Mouse (Mus musculus) liver, embryonic 14.5 days (tissue): Measurements from ENCODE around the gene Cox19.

Experiments
- CTCF ChIP-seq: IDR thresholded peaks from 2 replicates; pipeline ENCODE4 v1.5.1; 2016; ENCODE audit warnings: antibody characterized with exemption, low read depth, control low read depth
- EP300 ChIP-seq: IDR thresholded peaks from 2 replicates; pipeline ENCODE4 v1.6.1; 2016; ENCODE audit warnings: antibody characterized with exemption, low read depth

GRCm38 (mm10) chr5:139367884-139368458, 16.8 kb upstream of the Cox19 start:
- no peak for TF ChIP-seq EP300
- no peak for TF ChIP-seq CTCF
